Mouse (Mus musculus) ES-Bruce4 (cell line): ENCODE measurements around the gene Zfp626.

ENCODE experiments used
- CTCF ChIP-seq: IDR thresholded peaks from one replicate; pipeline ENCODE4 v1.8.1; 2011; ENCODE audit warnings: low read depth, low read length
- EP300 ChIP-seq: IDR thresholded peaks from 2 replicates; pipeline ENCODE4 v1.6.1; 2011; ENCODE audit warnings: low read depth, low read length; ENCODE audit not compliant: insufficient read depth
- POLR2A ChIP-seq: IDR thresholded peaks from one replicate; pipeline ENCODE4 v1.8.1; 2011; ENCODE audit warnings: low read length; ENCODE audit not compliant: insufficient read depth

DNA sequence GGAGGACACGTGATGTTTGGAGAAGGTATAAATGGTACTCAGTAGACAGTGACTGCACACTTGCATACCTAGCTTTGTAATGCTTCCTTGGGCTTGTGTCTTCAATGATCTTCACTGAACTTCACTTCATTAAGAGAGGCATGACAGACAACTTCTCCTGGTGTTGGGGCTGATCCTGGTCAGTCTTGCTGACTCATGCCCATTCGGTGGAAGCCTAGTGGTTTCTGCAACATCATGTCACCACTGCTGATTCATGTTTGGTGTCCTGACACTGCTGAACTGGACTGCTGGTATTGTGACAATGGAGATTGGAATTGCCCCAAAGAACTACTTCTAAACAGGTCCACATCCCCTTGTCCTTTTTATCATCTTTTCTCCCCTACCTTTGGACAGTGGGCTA is 27.1 kb downstream of the Zfp626 start:
- TF ChIP-seq EP300 (no peak), POLR2A (no peak), CTCF (no peak)
